In the genomic region with DNA sequence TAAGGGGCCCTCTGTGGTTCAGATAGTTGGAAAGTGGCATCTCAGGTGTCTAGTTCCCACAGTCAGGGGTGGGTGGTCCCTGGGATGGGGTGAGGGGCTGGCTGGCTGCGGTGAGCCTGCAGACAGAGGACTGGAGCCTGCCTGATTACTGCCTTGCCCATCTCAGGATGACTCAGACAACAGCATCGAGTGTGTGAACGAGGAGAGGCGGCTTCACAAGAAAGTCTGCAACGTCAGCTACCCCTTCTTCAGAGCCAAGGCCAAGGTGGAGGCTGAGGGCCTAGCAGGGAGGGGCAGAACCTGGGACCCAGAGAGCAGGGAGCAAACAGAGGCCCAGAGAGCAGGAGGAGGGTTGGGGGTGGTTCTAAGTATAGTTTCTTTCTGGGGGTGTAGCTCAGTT, we compare ENCODE assay signal across 16 mouse cellular contexts. TPM values are rescaled to one million over a fixed set of nuclear protein-coding genes. Genes with fewer than 3 reads are reported as not detected.
DNase-seq lines count a peak whose midpoint lies in the region; ATAC-seq and TF ChIP-seq lines count a peak whose summit lies in the region.
"Had no signal": no experiment of that assay in that cellular context is flagged by ENCODE, and none has a peak within 500 bp of the region (broad histone marks: within the 10 kb centered on the region; RNA-seq: fewer than 3 reads in every experiment).

No protein-coding gene starts in this region.

- no peak overlapping the region for H3K4me3 ChIP-seq in layer of hippocampus, adult 2 months
- H3K4me3 ChIP-seq in forebrain, embryonic 15.5 days = no peak overlapping the region
- H3K4me3 ChIP-seq: forebrain, embryonic 13.5 days had no signal

- no peak overlapping the region for H3K4me2 ChIP-seq in forebrain, embryonic 15.5 days (replicated peaks)
- H3K4me2 ChIP-seq: forebrain, embryonic 13.5 days had no signal

- ATAC-seq in frontal cortex, adult (ENCODE audit: low TSS enrichment) = peak; percentile 60; the same call in 1 of the 2 replicates
- no peak for ATAC-seq in forebrain, embryonic 15.5 days (replicated peaks)
- ATAC-seq: forebrain, embryonic 13.5 days; forebrain, embryonic 16.5 days had no signal

- peaks cover 10% of the 10 kb centered on the region for H3K4me1 ChIP-seq in forebrain, embryonic 15.5 days

- no peaks in the 10 kb centered on the region for H3K36me3 ChIP-seq in forebrain, embryonic 15.5 days

- H3K27me3 ChIP-seq in forebrain, embryonic 15.5 days = no peaks in the 10 kb centered on the region
- H3K27me3 ChIP-seq: forebrain, embryonic 13.5 days had no signal

- no peak overlapping the region for H3K9ac ChIP-seq in forebrain, embryonic 15.5 days (replicated peaks)
- H3K9ac ChIP-seq: forebrain, embryonic 13.5 days had no signal

- WGBS in forebrain, embryonic 15.5 days = 80% methylated on average over 5 of the region's 5 CpGs

- TF ChIP-seq CTCF in layer of hippocampus, adult 2 months (conservative IDR thresholded peaks at IDR 0.05) = no peak

- 0 out of 2 replicates have a peak overlapping the region, but pooled peaks have one; percentile 14 for H3K27ac ChIP-seq in layer of hippocampus, adult 2 months
- H3K27ac ChIP-seq in forebrain, embryonic 15.5 days (replicated peaks) = no peak overlapping the region
- H3K27ac ChIP-seq: forebrain, embryonic 13.5 days had no signal

- H3K9me3 ChIP-seq in forebrain, embryonic 15.5 days = no peaks in the 10 kb centered on the region
- H3K9me3 ChIP-seq: forebrain, embryonic 13.5 days had no signal

- no peak for DNase-seq in frontal cortex, postnatal 36 days (ENCODE audit: low spot score in 2 of 2)
- DNase-seq in layer of hippocampus, adult 2 months (ENCODE audit: low spot score in 2 of 2) = no peak
- no peak for DNase-seq in layer of hippocampus, postnatal 36 days
- peak; percentile 74 for DNase-seq in brain, adult 2 months (ENCODE audit: low read depth, low spot score)
- DNase-seq: adrenal gland, adult 2 months; adrenal gland, postnatal 10 days; adrenal gland, postnatal 25 days; cerebellum, adult 11-12 months; cerebellum, adult 2 months; cerebellum, adult 9-10 months; cerebellum, postnatal 10 days; cerebellum, postnatal 25 days had no signal

RNA-seq across cellular contexts. Expression of a gene that starts 43.4 kb away (rescaled TPM):
- total RNA-seq in layer of hippocampus, adult 2 months (2021) = 10 to 100 TPM; 91.9 to 95.0 TPM
- total RNA-seq in layer of hippocampus, postnatal 36 days (2021) = 100 to 1,000 TPM in 1 of 2 experiments, 10 to 100 TPM in 1; 98.4 to 102 TPM
- 44.1 and 49.0 TPM in 2 replicates for polyA plus RNA-seq in forebrain, embryonic 15.5 days (2015; fragmentation: Nextera tagmentation; extraction: Ambion mirVana)
